Mouse (Mus musculus) embryonic facial prominence, embryonic 13.5 days (tissue): Measurements from ENCODE around the gene Haspin. TPM values are rescaled to one million over a fixed set of nuclear protein-coding genes. Genes with fewer than 3 reads are reported as not detected.

Experiments used
- ATAC-seq: fragments of 200-750 bp; cut with Nextera tagmentation; 2 replicates; pipeline ENCODE4 v1.8.0; 2017; ENCODE audit warnings: low read depth; ENCODE audit not compliant: insufficient number of reproducible peaks, insufficient read depth, low FRiP score, low TSS enrichment
- H3K27ac ChIP-seq: fragments of 300-500 bp; sonication (generic); 2 replicates; pipeline ENCODE4 v1.5.1; 2015; ENCODE audit warnings: moderate library complexity, mild to moderate bottlenecking, inconsistent platforms
- H3K27me3 ChIP-seq: fragments of 300-500 bp; sonication (generic); 2 replicates; pipeline ENCODE4 v1.6.1; 2015; ENCODE audit warnings: mild to moderate bottlenecking, inconsistent platforms
- H3K36me3 ChIP-seq: fragments of 300-500 bp; sonication (generic); 2 replicates; pipeline ENCODE4 v1.6.1; 2015; ENCODE audit warnings: mild to moderate bottlenecking, inconsistent platforms
- H3K4me1 ChIP-seq: fragments of 300-500 bp; sonication (generic); 2 replicates; pipeline ENCODE4 v1.6.1; 2015; ENCODE audit warnings: inconsistent platforms
- H3K4me2 ChIP-seq: fragments of 300-500 bp; sonication (generic); 2 replicates; pipeline ENCODE4 v1.6.1; 2015; ENCODE audit warnings: moderate library complexity, mild to moderate bottlenecking, inconsistent platforms
- H3K4me3 ChIP-seq: fragments of 300-500 bp; sonication (generic); 2 replicates; pipeline ENCODE4 v1.5.1; 2015; ENCODE audit warnings: mild to moderate bottlenecking, inconsistent platforms
- H3K9ac ChIP-seq: fragments of 300-500 bp; sonication (generic); 2 replicates; pipeline ENCODE4 v1.6.1; 2015; ENCODE audit warnings: mild to moderate bottlenecking, inconsistent platforms
- H3K9me3 ChIP-seq: fragments of 300-500 bp; sonication (generic); 2 replicates; pipeline ENCODE4 v1.6.1; 2016; ENCODE audit warnings: inconsistent platforms
- WGBS: fragments of 180-500 bp; shearing (Covaris S2); methylation state at CpG from one replicate; pipeline ENCODE4 v1.1.7; 2015; ENCODE audit warnings: mixed read lengths; 5-methylcytosine and 5-hydroxymethylcytosine counted together
- polyA plus RNA-seq: library from polyadenylated mRNA; unstranded; fragments of >200 nt; fragmentation: Nextera tagmentation; extraction: Ambion mirVana; gene quantifications from 2 replicates; pipeline ENCODE4 v1.2.1, GENCODE M21; 2015

Haspin gene
- 14.6 and 16.2 TPM in 2 replicates for polyA plus RNA-seq

DNA sequence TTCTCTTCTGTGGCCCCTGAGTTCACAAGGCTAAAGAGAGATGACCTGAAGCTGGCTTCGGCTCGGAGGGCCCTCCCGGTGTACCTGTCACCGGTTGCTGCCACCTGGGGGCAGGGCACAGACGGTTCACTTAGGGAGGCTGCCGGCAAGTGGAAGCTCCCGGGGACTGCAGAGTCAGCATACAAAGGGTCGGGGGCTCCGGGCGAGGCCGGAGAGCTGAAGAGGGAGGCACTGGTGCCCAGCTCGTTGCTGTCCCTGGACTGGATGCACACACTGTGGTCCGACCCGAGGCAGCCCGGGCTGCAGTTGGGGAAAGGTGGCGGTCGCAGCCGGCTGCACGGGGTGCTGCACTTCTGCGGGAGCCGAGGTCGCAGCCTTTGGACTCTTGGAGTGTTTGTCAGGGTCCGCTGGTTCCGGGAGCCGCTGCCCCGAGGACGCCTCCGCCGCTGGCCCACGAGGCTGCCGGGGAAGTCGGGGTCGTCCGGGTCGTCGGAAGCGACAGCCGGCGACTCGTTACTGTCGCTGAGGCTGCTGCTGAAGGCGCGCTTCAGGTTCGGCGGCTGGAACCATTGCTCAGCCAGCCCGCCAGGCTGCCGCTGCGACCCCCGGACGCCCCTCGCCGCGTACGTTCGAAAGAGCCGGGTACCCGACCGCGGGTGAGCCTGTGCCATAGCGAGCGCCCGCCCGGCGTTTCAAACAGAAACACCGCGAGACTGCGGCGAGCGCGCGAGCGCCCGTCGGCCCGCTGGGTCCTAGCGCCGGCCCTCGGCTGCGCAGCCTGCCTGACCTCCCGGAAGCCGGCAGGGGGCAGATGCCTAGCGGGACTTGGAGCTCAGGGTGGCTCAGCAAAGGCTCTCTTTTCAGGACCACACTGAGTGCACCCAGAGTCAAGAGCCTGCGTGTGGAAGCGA is at the start of gene Haspin:
Gene Haspin, minus strand, starts transcription at position 704 of the 911 bp plus-strand sequence.
- H3K9ac ChIP-seq: peak within 1 kb of the TSS; percentile 88
- peaks cover 33% of the 10 kb centered on the region for H3K4me1 ChIP-seq
- peak within 1 kb of the TSS; percentile 89 for H3K4me3 ChIP-seq
- under 1% methylated on average over 84 of the region's 84 CpGs for WGBS
- peaks cover 24% of the 10 kb centered on the region for H3K36me3 ChIP-seq
- peak; percentile 89 for ATAC-seq
- no peak within 1 kb of the TSS for H3K27ac ChIP-seq
- H3K4me2 ChIP-seq: peak within 1 kb of the TSS; percentile 87
- H3K27me3 ChIP-seq: no peaks in the 10 kb centered on the region
- no peaks in the 10 kb centered on the region for H3K9me3 ChIP-seq

DNA sequence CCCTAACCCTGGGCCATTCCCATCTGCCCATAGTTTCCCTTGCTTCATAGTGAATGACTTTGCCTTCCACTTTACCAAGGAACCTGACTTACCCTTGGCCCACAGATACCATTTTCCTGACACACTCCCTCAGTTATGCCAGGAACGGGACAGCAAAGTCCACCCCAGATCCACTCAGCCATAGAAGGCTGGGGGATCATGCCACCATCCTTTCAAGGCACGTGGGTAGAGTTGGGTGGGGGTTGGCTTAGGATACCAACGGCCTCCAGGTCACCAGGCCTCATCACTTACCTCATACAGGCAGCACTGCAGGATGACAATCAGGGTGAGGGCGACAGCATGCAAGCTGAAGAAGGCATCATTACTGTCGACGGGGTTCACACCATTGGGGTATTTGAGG is 49.1 kb upstream of the Haspin start:
- no peak overlapping the region for H3K4me2 ChIP-seq
- H3K9ac ChIP-seq: no peak overlapping the region
- H3K4me1 ChIP-seq: no peaks in the 10 kb centered on the region
- H3K27ac ChIP-seq: no peak overlapping the region
- no peak for ATAC-seq
- H3K9me3 ChIP-seq: no peaks in the 10 kb centered on the region
- H3K27me3 ChIP-seq: no peaks in the 10 kb centered on the region
- H3K4me3 ChIP-seq: no peak overlapping the region
- 90% methylated on average over 6 of the region's 6 CpGs for WGBS
- H3K36me3 ChIP-seq: peaks cover 77% of the 10 kb centered on the region

DNA sequence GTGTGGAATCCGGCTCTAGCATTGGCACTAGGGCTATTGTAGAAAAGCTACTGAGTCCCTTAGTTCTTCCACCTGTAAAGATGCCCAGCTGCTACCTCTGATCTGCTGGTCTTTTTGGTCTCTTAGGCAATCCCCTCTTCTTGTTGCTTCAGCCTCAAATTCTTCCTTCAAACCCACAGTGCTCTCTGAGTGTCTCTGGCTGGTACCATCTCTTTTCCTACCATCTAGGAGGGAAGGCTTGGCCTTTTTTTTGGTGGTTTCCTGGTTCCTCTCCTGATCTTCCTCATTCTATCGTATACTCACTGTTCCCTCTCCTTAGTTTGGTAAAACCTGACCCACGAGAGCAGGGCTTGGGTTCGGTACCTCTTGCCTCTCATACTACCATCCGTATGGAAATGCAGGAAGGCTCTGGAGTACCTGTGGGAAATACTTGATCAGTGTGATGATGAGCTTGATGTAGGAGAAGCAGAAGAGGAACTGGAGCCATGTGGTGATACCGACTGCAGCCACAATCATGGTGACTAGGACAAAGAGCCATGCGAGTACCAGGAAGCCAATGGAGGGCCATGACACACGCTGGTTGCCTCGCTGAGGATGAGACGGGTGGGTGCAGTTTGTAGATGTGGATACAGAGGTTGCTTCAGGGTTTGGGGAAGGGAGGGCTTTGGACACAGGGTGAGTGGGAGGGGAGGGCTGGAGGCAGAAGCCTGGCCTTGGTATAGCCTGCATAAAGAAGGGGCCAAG is 48.0 kb upstream of the Haspin start:
- H3K9ac ChIP-seq: no peak overlapping the region
- H3K27me3 ChIP-seq: no peaks in the 10 kb centered on the region
- peaks cover 71% of the 10 kb centered on the region for H3K36me3 ChIP-seq
- 93% methylated on average over 10 of the region's 10 CpGs for WGBS
- no peak overlapping the region for H3K27ac ChIP-seq
- no peaks in the 10 kb centered on the region for H3K4me1 ChIP-seq
- no peaks in the 10 kb centered on the region for H3K9me3 ChIP-seq
- no peak overlapping the region for H3K4me3 ChIP-seq
- no peak for ATAC-seq
- H3K4me2 ChIP-seq: no peak overlapping the region

DNA sequence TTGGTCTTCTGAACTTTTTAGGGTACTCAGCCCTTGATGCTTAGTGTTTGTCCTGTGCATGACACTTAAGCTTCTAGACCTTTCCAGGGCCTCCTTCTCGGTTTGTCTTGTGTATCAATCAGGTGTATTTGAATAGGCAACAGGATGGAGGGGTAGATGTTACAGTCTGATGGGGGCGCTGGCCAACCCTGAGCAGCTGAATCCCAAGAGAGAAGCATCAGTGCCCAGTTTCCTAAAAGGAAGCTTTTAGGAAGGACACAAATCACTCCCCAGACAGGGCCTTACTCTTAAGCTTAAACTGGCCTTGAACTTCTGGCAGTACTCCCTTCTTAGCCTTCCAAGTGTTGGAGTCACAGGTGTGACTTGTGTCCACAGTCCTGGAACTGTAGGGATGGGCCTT is 39.8 kb upstream of the Haspin start:
- Histone ChIP-seq H3K36me3 (peaks cover 36% of the 10 kb centered on the region), H3K4me2 (peak overlapping the region; percentile 72), H3K4me3 (peak overlapping the region; percentile 98), H3K4me1 (peaks cover 24% of the 10 kb centered on the region), H3K9me3 (no peaks in the 10 kb centered on the region), H3K27me3 (no peaks in the 10 kb centered on the region), H3K27ac (peak overlapping the region; percentile 94), H3K9ac (peak overlapping the region; percentile 95)
- ATAC-seq: no peak
- WGBS: 4% methylated on average over 2 of the region's 2 CpGs

DNA sequence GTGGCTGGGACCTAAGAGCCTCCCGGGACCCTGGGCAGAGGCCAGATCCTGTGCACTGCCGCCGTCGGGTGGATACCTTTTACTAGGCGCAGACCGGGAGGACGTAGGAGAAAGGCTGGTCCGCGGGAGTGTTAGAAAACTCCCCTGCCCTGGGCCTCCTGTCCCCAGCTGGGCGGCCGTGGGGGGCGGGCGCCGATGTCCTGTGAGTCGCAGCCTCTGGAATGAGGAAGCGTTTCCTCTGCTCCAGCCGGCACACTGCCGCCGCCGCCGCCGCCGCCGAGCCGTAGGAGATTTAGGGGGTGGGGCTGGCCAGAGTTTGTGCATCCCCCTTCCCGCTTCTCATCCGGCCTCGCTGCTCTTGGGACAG is 39.4 kb upstream of the Haspin start:
- H3K4me3 ChIP-seq: peak overlapping the region; percentile 98
- peak overlapping the region; percentile 95 for H3K9ac ChIP-seq
- ATAC-seq: peak; percentile 76
- H3K9me3 ChIP-seq: no peaks in the 10 kb centered on the region
- H3K4me1 ChIP-seq: peaks cover 27% of the 10 kb centered on the region
- peak overlapping the region; percentile 72 for H3K4me2 ChIP-seq
- under 1% methylated on average over 23 of the region's 28 CpGs for WGBS
- H3K27me3 ChIP-seq: no peaks in the 10 kb centered on the region
- peak overlapping the region; percentile 94 for H3K27ac ChIP-seq
- peaks cover 34% of the 10 kb centered on the region for H3K36me3 ChIP-seq

DNA sequence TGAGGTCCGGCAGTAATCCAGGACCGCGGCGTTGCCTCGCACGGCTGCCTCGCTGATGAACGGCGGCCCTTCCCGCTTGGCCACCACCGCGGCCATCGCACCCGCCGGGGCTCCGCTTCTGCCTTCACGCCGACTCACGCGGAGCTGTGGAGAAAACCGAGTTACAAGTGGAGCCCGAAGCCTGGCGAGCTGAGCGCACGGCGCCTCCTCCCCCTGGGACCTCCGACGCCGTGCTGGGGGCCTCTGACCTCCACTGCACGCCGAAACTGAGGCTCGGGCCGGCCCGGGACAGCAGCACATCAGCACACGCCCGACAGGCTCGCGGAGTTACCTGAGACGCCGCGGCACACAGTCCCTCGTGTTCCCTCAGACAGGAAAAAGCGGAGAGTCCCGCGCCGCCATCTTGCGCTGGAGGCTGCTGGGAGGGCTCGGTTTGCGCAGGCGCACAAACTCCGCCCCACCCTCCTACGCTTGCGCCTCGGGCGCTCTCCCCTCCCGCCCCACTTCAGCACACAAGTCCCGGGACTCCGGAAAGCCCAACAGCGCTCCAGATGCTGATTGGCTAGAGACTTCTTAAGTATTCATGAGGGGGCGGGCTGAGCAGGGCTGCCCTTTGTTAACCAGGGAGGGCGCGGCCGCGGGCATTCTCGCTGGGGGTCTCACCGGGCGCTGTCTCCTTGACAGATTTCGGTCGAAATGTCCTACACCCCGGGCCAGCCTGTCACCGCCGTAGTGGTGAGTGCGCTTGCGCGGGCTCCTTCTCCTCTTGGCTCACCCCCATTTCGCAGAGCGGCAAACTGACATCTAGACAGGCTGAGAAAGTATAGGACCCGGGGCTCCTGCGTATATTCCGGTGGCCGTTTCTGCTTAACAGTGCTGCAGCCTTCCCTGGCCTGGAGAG is 38.8 kb upstream of the Haspin start, which contains the start of the genes Emc6 and Tax1bp3:
Gene Emc6, minus strand, starts transcription at position 430 of the 901 bp plus-strand sequence.
Gene Tax1bp3, plus strand, starts transcription at position 476 of the 901 bp plus-strand sequence.
- Histone ChIP-seq H3K4me1 (peaks cover 34% of the 10 kb centered on the region), H3K9me3 (no peaks in the 10 kb centered on the region), H3K9ac (peak within 1 kb of the TSS; percentile 95), H3K36me3 (peaks cover 32% of the 10 kb centered on the region), H3K27ac (peak within 1 kb of the TSS; percentile 94), H3K27me3 (no peaks in the 10 kb centered on the region), H3K4me3 (peak within 1 kb of the TSS; percentile 98), H3K4me2 (peak within 1 kb of the TSS; percentile 72)
- WGBS: under 1% methylated on average over 81 of the region's 81 CpGs
- peak; percentile 98 for ATAC-seq

DNA sequence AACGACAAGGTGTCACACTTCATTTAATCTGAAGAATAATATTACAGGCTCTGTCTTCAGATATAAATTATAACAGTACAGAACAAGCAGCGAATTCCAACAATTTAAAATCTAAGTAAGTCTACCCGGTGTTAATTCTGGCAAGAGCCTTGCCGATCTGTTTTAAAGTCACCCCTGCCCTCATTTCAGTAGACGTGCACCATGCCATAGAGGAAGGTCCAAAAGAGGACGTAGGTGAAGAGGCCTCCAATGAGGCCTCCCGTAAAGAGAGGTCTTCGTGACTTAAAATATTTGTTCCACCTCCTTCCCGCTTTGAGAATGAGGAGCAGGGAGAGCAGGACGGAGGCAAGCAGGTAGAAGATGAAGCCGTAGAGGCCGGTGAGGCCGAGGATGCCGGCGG is 38.1 kb upstream of the Haspin start:
- H3K4me2 ChIP-seq: peak overlapping the region; percentile 72
- no peaks in the 10 kb centered on the region for H3K27me3 ChIP-seq
- peak overlapping the region; percentile 98 for H3K4me3 ChIP-seq
- ATAC-seq: no peak
- peak overlapping the region; percentile 94 for H3K27ac ChIP-seq
- H3K9me3 ChIP-seq: no peaks in the 10 kb centered on the region
- H3K4me1 ChIP-seq: peaks cover 34% of the 10 kb centered on the region
- WGBS: 1% methylated on average over 15 of the region's 15 CpGs
- H3K36me3 ChIP-seq: peaks cover 37% of the 10 kb centered on the region
- peak overlapping the region; percentile 95 for H3K9ac ChIP-seq

DNA sequence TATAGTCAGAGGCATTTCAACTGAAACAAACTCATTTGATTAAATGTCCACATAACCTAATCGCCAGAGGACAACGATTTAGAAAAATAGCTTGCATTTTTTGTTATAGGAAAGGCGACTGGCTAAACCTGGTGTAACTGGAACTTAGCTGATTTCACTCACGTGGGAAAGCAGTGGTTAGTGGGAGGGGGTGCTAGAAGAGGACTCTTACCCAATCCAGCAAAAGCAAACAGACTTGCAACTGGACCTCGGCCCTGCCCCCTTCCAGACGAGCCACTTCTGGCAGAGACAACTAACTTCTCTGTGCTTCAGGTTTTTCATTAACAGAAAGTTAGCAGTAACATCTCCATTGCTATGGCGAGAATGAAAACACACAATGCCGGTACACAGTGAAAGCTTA is 37.5 kb upstream of the Haspin start:
- Histone ChIP-seq H3K9me3 (no peaks in the 10 kb centered on the region), H3K27ac (no peak overlapping the region), H3K36me3 (peaks cover 39% of the 10 kb centered on the region), H3K27me3 (no peaks in the 10 kb centered on the region), H3K9ac (peak overlapping the region; percentile 95), H3K4me3 (peak overlapping the region; percentile 98), H3K4me2 (peak overlapping the region; percentile 72), H3K4me1 (peaks cover 34% of the 10 kb centered on the region)
- ATAC-seq: no peak
- 39% methylated on average over 8 of the region's 8 CpGs for WGBS

DNA sequence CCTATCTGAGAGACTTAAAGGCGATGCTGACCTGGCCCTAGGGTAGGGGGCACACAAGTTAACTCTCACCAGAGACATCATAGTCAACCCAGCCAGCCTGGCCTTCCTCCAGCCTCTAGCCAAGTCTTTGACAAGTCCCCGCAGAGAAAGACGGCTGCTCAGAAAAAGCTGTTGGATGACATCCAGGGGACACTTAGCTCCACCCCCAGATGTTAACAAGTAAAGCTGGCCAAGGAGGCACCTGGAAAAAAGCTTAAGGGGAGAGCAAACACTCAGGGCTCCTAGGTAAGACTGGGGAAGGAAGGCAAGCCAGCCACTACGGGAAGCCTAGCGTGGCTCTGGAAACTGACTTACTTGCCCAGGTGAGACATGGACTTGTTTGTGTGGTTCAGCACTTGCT is 34.1 kb upstream of the Haspin start:
- no peak for ATAC-seq
- Histone ChIP-seq H3K27ac (no peak overlapping the region), H3K36me3 (peaks cover 27% of the 10 kb centered on the region), H3K4me3 (no peak overlapping the region), H3K9ac (peak overlapping the region; percentile 40; the same call in 1 of the 2 replicates), H3K9me3 (no peaks in the 10 kb centered on the region), H3K27me3 (no peaks in the 10 kb centered on the region), H3K4me2 (no peak overlapping the region), H3K4me1 (peaks cover 22% of the 10 kb centered on the region)
- WGBS: 58% methylated on average over 5 of the region's 5 CpGs

DNA sequence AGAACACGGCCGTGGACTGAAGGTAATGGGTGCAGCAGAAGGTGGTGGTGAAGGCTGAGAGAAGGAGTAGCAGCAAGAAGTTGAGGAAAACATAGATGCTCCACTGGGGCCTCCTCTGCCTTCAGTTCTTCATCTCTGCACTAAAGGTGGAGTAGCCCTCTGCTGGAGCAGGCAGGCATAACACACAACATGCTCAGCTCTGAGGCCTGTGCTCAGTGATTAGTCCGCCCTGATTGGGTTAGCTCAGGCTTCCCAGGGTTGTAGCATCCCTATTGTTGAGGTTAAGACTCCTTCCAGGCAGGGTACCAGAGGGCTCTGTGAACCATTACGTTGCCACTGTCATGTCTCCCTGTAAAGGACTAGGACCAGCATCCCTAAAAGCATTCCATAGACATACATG is 31.1 kb upstream of the Haspin start:
- H3K9me3 ChIP-seq: no peaks in the 10 kb centered on the region
- ATAC-seq: no peak
- H3K4me1 ChIP-seq: peaks cover 10% of the 10 kb centered on the region; the same call in 1 of the 2 replicates
- no peak overlapping the region for H3K4me3 ChIP-seq
- H3K4me2 ChIP-seq: no peak overlapping the region
- peaks cover 22% of the 10 kb centered on the region for H3K36me3 ChIP-seq
- H3K9ac ChIP-seq: no peak overlapping the region
- no peaks in the 10 kb centered on the region for H3K27me3 ChIP-seq
- no peak overlapping the region for H3K27ac ChIP-seq
- WGBS: 41% methylated on average over 4 of the region's 4 CpGs

DNA sequence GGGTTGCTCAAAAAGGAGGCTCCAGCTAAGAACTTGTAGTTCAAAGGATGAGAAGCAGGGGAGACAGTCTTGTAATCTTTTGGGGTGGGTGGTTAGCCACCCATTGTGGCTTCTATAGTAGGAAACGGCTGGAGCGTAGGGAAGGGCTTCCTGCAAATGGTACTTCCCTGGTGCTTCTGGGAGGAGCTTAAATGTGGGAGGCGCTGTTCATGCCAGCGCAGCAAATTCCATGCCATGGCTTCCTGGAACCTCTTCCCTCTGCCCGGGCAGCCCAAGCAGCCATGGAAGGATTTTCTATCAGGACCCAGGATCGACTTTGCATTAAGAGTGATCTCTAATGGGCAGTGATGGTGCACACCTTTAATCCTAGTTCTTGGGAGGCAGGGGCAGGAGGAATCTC is 30.5 kb upstream of the Haspin start:
- no peak overlapping the region for H3K4me2 ChIP-seq
- no peaks in the 10 kb centered on the region for H3K9me3 ChIP-seq
- peaks cover 16% of the 10 kb centered on the region for H3K36me3 ChIP-seq
- no peaks in the 10 kb centered on the region for H3K27me3 ChIP-seq
- ATAC-seq: no peak
- no peak overlapping the region for H3K9ac ChIP-seq
- H3K4me1 ChIP-seq: peaks cover 10% of the 10 kb centered on the region; the same call in 1 of the 2 replicates
- H3K27ac ChIP-seq: no peak overlapping the region
- H3K4me3 ChIP-seq: no peak overlapping the region
- WGBS: 79% methylated on average over 6 of the region's 6 CpGs
